Mouse (Mus musculus) large intestine, adult 2 months (tissue): ENCODE results near the gene Ctsg. TPM values are rescaled to one million over a fixed set of nuclear protein-coding genes. Genes with fewer than 3 reads are reported as not detected.

Experiments used
- polyA plus RNA-seq: library from polyadenylated mRNA; depleted of rRNA; stranded (reverse); fragments of >200 nt; gene quantifications from 2 replicates; pipeline ENCODE4 v1.2.3, GENCODE M21; 2012; rRNA removed

Gene Ctsg
- polyA plus RNA-seq, 1 experiment, result not detected

Other genes with a start within 250 kb of the Ctsg start
- 1.7 and 2.1 TPM in 2 replicates for gene Nynrin, start 248.6 kb downstream of the Ctsg start, polyA plus RNA-seq
- 0.47 and 0.84 TPM in 2 replicates for gene Cbln3, start 218.2 kb downstream of the Ctsg start, polyA plus RNA-seq
- gene Khnyn, start 217.6 kb downstream of the Ctsg start, polyA plus RNA-seq, result 21.0 and 31.9 TPM in 2 replicates
- 56.0 and 60.7 TPM in 2 replicates for gene Sdr39u1, start 202.3 kb downstream of the Ctsg start, polyA plus RNA-seq
- 0.20 and 0.21 TPM in 2 replicates for gene Cma1, start 157.9 kb downstream of the Ctsg start, polyA plus RNA-seq
- gene Cma2, start 151.6 kb downstream of the Ctsg start, polyA plus RNA-seq, result 3.0 TPM in 1 of 2 replicates, not detected in the other
- gene Mcpt1, start 84.6 kb downstream of the Ctsg start, polyA plus RNA-seq, result 6.1 and 74.1 TPM in 2 replicates
- 0.06 and 0.21 TPM in 2 replicates for gene Mcpt9, start 72.1 kb downstream of the Ctsg start, polyA plus RNA-seq
- gene Mcpt2, start 60.5 kb downstream of the Ctsg start, polyA plus RNA-seq, result 1.2 and 14.5 TPM in 2 replicates
- 0.10 and 0.30 TPM in 2 replicates for gene Mcpt4, start 40.3 kb downstream of the Ctsg start, polyA plus RNA-seq
- not detected in 2 replicates for gene Mcpt8, start 17.3 kb downstream of the Ctsg start, polyA plus RNA-seq
- not detected in 2 replicates for gene Gzme, start 18.1 kb upstream of the Ctsg start, polyA plus RNA-seq
- gene Gzmd, start 30.0 kb upstream of the Ctsg start, polyA plus RNA-seq, result not detected in 2 replicates
- not detected in 2 replicates for gene Gzmg, start 57.0 kb upstream of the Ctsg start, polyA plus RNA-seq
- not detected in 2 replicates for gene Gzmn, start 72.0 kb upstream of the Ctsg start, polyA plus RNA-seq
- gene Gzmf, start 108.8 kb upstream of the Ctsg start, polyA plus RNA-seq, result not detected in 2 replicates
- 0.22 TPM in 1 of 2 replicates, not detected in the other for gene Gzmc, start 132.1 kb upstream of the Ctsg start, polyA plus RNA-seq
- 21.5 and 33.5 TPM in 2 replicates for gene Gzmb, start 159.7 kb upstream of the Ctsg start, polyA plus RNA-seq